Comparison of ENCODE assay signal across 19 mouse cellular contexts in the genomic region with DNA sequence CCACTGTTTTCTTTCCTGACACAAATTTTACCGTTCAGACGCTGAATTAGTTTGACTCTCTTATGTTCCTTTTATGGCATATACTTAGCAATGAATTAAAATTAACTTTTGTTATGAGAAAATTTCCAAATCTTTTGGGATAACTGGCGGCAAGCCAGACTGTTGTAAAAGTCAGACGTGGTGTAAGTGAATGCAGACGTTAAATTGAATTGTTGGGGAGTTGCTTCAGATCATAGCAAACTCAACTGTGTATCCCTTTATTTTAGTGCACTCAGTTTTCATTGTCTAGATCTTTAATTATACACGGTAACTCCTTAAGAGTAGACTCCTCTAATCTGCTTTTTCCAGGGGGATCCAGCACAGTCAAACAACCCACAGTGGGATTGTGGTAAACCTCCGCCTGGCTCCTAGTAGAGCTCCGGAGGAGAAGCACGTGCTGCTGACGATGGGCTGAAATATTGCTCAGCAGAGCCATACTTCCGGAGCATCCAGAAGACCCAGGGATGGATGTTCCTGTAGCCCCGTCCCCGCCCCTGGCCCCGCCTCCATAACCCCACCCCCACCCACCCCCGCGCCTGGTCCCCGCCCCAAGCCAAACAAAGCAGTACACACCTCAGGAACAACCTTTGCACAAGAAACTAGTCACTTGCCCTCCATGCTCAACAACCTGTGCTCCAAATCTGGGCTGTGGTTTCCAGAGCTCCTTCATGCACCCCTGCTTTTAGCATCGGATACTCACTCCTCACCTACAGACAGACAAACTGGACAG.
DNase-seq lines count a peak whose midpoint lies in the region; ATAC-seq and TF ChIP-seq lines count a peak whose summit lies in the region.
"Had no signal": no experiment of that assay in that cellular context is flagged by ENCODE, and none has a peak within 500 bp of the region (broad histone marks: within the 10 kb centered on the region; RNA-seq: fewer than 3 reads in every experiment).

No protein-coding gene starts in this region.

- H3K9me3 ChIP-seq in forebrain, postnatal 0 days (ENCODE audit: low read length) = no peaks in the 10 kb centered on the region
- 0 out of 2 replicates have a peak, but pooled peaks cover 3% of the 10 kb centered on the region for H3K9me3 ChIP-seq in forebrain, embryonic 12.5 days
- H3K9me3 ChIP-seq in liver, embryonic 15.5 days (replicated peaks) = no peaks in the 10 kb centered on the region
- no peaks in the 10 kb centered on the region for H3K9me3 ChIP-seq in liver, embryonic 12.5 days (replicated peaks)
- no peaks in the 10 kb centered on the region for H3K9me3 ChIP-seq in embryonic facial prominence, embryonic 15.5 days (replicated peaks)
- H3K9me3 ChIP-seq in stomach, postnatal 0 days (ENCODE audit: control insufficient read depth, low read length) = no peaks in the 10 kb centered on the region
- H3K9me3 ChIP-seq: heart, embryonic 13.5 days; hindbrain, embryonic 15.5 days had no signal

- no peaks in the 10 kb centered on the region for H3K27me3 ChIP-seq in forebrain, postnatal 0 days (ENCODE audit: insufficient read depth, low read length)
- no peaks in the 10 kb centered on the region for H3K27me3 ChIP-seq in forebrain, embryonic 12.5 days
- H3K27me3 ChIP-seq in liver, embryonic 15.5 days = no peaks in the 10 kb centered on the region
- H3K27me3 ChIP-seq in liver, embryonic 12.5 days (replicated peaks) = no peaks in the 10 kb centered on the region
- H3K27me3 ChIP-seq in embryonic facial prominence, embryonic 15.5 days = no peaks in the 10 kb centered on the region
- H3K27me3 ChIP-seq in stomach, postnatal 0 days (ENCODE audit: control insufficient read depth, insufficient read depth, low read length) = no peaks in the 10 kb centered on the region
- H3K27me3 ChIP-seq: CH12.LX; heart, embryonic 13.5 days; hindbrain, embryonic 15.5 days had no signal

- no peak for TF ChIP-seq EP300 in stomach, postnatal 0 days (optimal IDR thresholded peaks at IDR 0.05)

- no peaks in the 10 kb centered on the region for H3K36me3 ChIP-seq in forebrain, postnatal 0 days (ENCODE audit: insufficient read depth)
- H3K36me3 ChIP-seq in forebrain, embryonic 12.5 days (replicated peaks) = no peaks in the 10 kb centered on the region
- H3K36me3 ChIP-seq in liver, embryonic 15.5 days (replicated peaks) = no peaks in the 10 kb centered on the region
- peaks cover 3% of the 10 kb centered on the region; the same call in 1 of the 2 replicates for H3K36me3 ChIP-seq in liver, embryonic 12.5 days
- 0 out of 2 replicates have a peak, but pooled peaks cover 2% of the 10 kb centered on the region for H3K36me3 ChIP-seq in embryonic facial prominence, embryonic 15.5 days
- H3K36me3 ChIP-seq in stomach, postnatal 0 days (ENCODE audit: control insufficient read depth, insufficient read depth, low read length) = no peaks in the 10 kb centered on the region
- H3K36me3 ChIP-seq: hindbrain, embryonic 15.5 days had no signal

- no peak overlapping the region for H3K4me3 ChIP-seq in forebrain, postnatal 0 days (ENCODE audit: low read depth, low read length)
- no peak overlapping the region for H3K4me3 ChIP-seq in forebrain, embryonic 12.5 days (replicated peaks)
- no peak overlapping the region for H3K4me3 ChIP-seq in liver, embryonic 15.5 days (replicated peaks)
- no peak overlapping the region for H3K4me3 ChIP-seq in liver, embryonic 12.5 days
- H3K4me3 ChIP-seq in embryonic facial prominence, embryonic 15.5 days (replicated peaks) = no peak overlapping the region
- H3K4me3 ChIP-seq in stomach, postnatal 0 days (ENCODE audit: low read depth, low read length) = no peak overlapping the region
- H3K4me3 ChIP-seq: heart, embryonic 13.5 days; hindbrain, embryonic 15.5 days; megakaryocyte, embryonic 14.5 days had no signal

- H3K9ac ChIP-seq in forebrain, postnatal 0 days = no peak overlapping the region
- H3K9ac ChIP-seq in forebrain, embryonic 12.5 days = no peak overlapping the region
- no peak overlapping the region for H3K9ac ChIP-seq in liver, embryonic 15.5 days
- no peak overlapping the region for H3K9ac ChIP-seq in liver, embryonic 12.5 days
- H3K9ac ChIP-seq in embryonic facial prominence, embryonic 15.5 days = no peak overlapping the region
- H3K9ac ChIP-seq in stomach, postnatal 0 days (ENCODE audit: low read length) = no peak overlapping the region
- H3K9ac ChIP-seq: heart, embryonic 13.5 days; hindbrain, embryonic 15.5 days had no signal

- no peak for TF ChIP-seq CTCF in forebrain, postnatal 0 days (IDR thresholded peaks at IDR 0.05; ENCODE audit: low read depth)
- no peak for TF ChIP-seq CTCF in stomach, postnatal 0 days (IDR thresholded peaks at IDR 0.05; ENCODE audit: low read depth)

- peak; percentile 65 for ATAC-seq in forebrain, postnatal 0 days
- no peak for ATAC-seq in forebrain, embryonic 12.5 days (ENCODE audit: low FRiP score)
- peak; percentile 31; the same call in 1 of the 2 replicates for ATAC-seq in liver, embryonic 15.5 days (ENCODE audit: insufficient read depth)
- ATAC-seq in liver, embryonic 12.5 days = no peak
- peak; percentile 39; the same call in 1 of the 2 replicates for ATAC-seq in embryonic facial prominence, embryonic 15.5 days (ENCODE audit: insufficient number of reproducible peaks, low FRiP score, low TSS enrichment, low read depth)
- peak; percentile 60; the same call in 1 of the 2 replicates for ATAC-seq in stomach, postnatal 0 days (ENCODE audit: low FRiP score, low TSS enrichment)
- ATAC-seq in megakaryocyte-erythroid progenitor cell, adult 5-6 weeks (replicated peaks; ENCODE audit: low FRiP score, low TSS enrichment, poor library complexity, severe bottlenecking) = no peak

- H3K4me2 ChIP-seq in forebrain, postnatal 0 days (ENCODE audit: low read depth) = no peak overlapping the region
- H3K4me2 ChIP-seq in forebrain, embryonic 12.5 days = no peak overlapping the region
- no peak overlapping the region for H3K4me2 ChIP-seq in liver, embryonic 15.5 days
- no peak overlapping the region for H3K4me2 ChIP-seq in liver, embryonic 12.5 days
- H3K4me2 ChIP-seq in embryonic facial prominence, embryonic 15.5 days (replicated peaks) = no peak overlapping the region
- H3K4me2 ChIP-seq in stomach, postnatal 0 days (replicated peaks; ENCODE audit: low read depth) = no peak overlapping the region
- H3K4me2 ChIP-seq: heart, embryonic 13.5 days; hindbrain, embryonic 15.5 days had no signal

- H3K27ac ChIP-seq in forebrain, postnatal 0 days (ENCODE audit: low read depth, low read length) = no peak overlapping the region
- no peak overlapping the region for H3K27ac ChIP-seq in forebrain, embryonic 12.5 days
- no peak overlapping the region for H3K27ac ChIP-seq in liver, embryonic 15.5 days (replicated peaks)
- no peak overlapping the region for H3K27ac ChIP-seq in liver, embryonic 12.5 days
- no peak overlapping the region for H3K27ac ChIP-seq in embryonic facial prominence, embryonic 15.5 days (replicated peaks)
- no peak overlapping the region for H3K27ac ChIP-seq in stomach, postnatal 0 days (replicated peaks)
- H3K27ac ChIP-seq: heart, embryonic 13.5 days; hindbrain, embryonic 15.5 days had no signal

- WGBS in forebrain, postnatal 0 days = 58% methylated on average over 18 of the region's 18 CpGs
- 86% methylated on average over 17 of the region's 18 CpGs for WGBS in forebrain, embryonic 12.5 days
- 60% methylated on average over 18 of the region's 18 CpGs for WGBS in liver, embryonic 15.5 days (ENCODE audit: insufficient replicate concordance)
- whole genome bisulfite sequencing in liver, embryonic 12.5 days (ENCODE audit: insufficient replicate concordance) = 64% methylated on average over 18 of the region's 18 CpGs
- WGBS in embryonic facial prominence, embryonic 15.5 days = 55% methylated on average over 18 of the region's 18 CpGs
- 45% methylated on average over 18 of the region's 18 CpGs for WGBS in stomach, postnatal 0 days

- DNase-seq in forebrain, postnatal 0 days = peak; percentile 55
- peak; percentile 59 for DNase-seq in stomach, postnatal 0 days (ENCODE audit: low spot score)
- DNase-seq in left cerebral cortex, adult 18-20 months (ENCODE audit: low spot score in 2 of 2) = no peak
- DNase-seq: adrenal gland, postnatal 14 days; cerebellum, adult 18-20 months; cerebellum, postnatal 36 days; heart, postnatal 36 days; kidney, adult 18-20 months; left cerebral cortex, postnatal 4 days; thymus, postnatal 4 days had no signal

- no peaks in the 10 kb centered on the region for H3K4me1 ChIP-seq in forebrain, postnatal 0 days (ENCODE audit: insufficient read depth)
- 0 out of 2 replicates have a peak, but pooled peaks cover 3% of the 10 kb centered on the region for H3K4me1 ChIP-seq in forebrain, embryonic 12.5 days
- 0 out of 2 replicates have a peak, but pooled peaks cover 4% of the 10 kb centered on the region for H3K4me1 ChIP-seq in liver, embryonic 15.5 days (replicated peaks)
- 0 out of 2 replicates have a peak, but pooled peaks cover 7% of the 10 kb centered on the region for H3K4me1 ChIP-seq in liver, embryonic 12.5 days
- H3K4me1 ChIP-seq in embryonic facial prominence, embryonic 15.5 days = peaks cover 12% of the 10 kb centered on the region
- 0 out of 2 replicates have a peak, but pooled peaks cover 3% of the 10 kb centered on the region for H3K4me1 ChIP-seq in stomach, postnatal 0 days (replicated peaks; ENCODE audit: control insufficient read depth, insufficient read depth)

Comparison
In these comparisons a context has a peak if more than half of its experiments do, and no peak if none do; other contexts are left out.
1. ATAC-seq: peak in forebrain, postnatal 0 days (single experiment), liver, embryonic 15.5 days (single experiment), embryonic facial prominence, embryonic 15.5 days (single experiment) and stomach, postnatal 0 days (single experiment); none in forebrain, embryonic 12.5 days (single experiment), liver, embryonic 12.5 days (single experiment) and megakaryocyte-erythroid progenitor cell, adult 5-6 weeks (single experiment).
2. DNase-seq: peak in forebrain, postnatal 0 days (single experiment) and stomach, postnatal 0 days (single experiment); none in left cerebral cortex, adult 18-20 months (0 of 2).